Mouse (Mus musculus) stomach, adult 2 months (tissue): Measurements from ENCODE around the gene Msgn1. TPM values are rescaled to one million over a fixed set of nuclear protein-coding genes. Genes with fewer than 3 reads are reported as not detected.

Experiments used
- polyA plus RNA-seq: library from polyadenylated mRNA; depleted of rRNA; stranded (reverse); fragments of >200 nt; gene quantifications from 2 replicates; pipeline ENCODE4 v1.2.3, GENCODE M21; 2012; rRNA removed

Gene Msgn1
- polyA plus RNA-seq: not detected in 2 replicates

DNA sequence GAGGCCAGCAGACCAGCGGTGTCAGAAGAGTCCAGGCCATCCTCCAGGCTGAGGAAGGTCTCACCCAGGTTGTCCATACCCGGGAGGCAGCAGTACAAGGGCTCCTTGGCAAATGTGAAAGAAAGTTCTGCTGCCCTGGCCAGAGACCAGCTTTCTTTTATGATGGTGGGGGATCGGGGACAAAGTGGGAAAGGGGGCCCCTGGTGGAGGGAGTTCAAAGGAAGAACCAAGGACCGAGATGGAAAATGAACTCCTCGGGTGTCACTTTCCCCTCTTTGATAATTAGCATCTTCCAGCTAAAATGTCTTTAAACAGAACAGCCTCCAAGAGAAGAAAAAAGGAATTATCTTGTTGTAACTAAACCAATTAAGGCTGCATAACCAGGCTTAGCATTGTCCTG lies at the start of gene Msgn1:
Gene Msgn1 (minus strand): TSS at position 101 of the 400 bp plus-strand sequence.

Other genes starting within 250 kb of the Msgn1 start
- gene Kcns3, start 57.9 kb downstream of the Msgn1 start, polyA plus RNA-seq: 1.3 TPM in 2 replicates
- 0.04 and 0.25 TPM in 2 replicates for gene Gen1, start 56.8 kb upstream of the Msgn1 start, polyA plus RNA-seq
- gene Smc6, start 56.9 kb upstream of the Msgn1 start, polyA plus RNA-seq: 0.49 and 0.61 TPM in 2 replicates
- 0.05 and 0.11 TPM in 2 replicates for gene Vsnl1, start 227.6 kb upstream of the Msgn1 start, polyA plus RNA-seq
- gene Rad51ap2, start 247.1 kb upstream of the Msgn1 start, polyA plus RNA-seq: not detected in 2 replicates